Mouse (Mus musculus) mesoderm, embryonic 11.5 days (tissue): ENCODE measurements around the gene Tmem39b.

ENCODE experiments used
- DNase-seq: peaks from one replicate; pipeline ENCODE4 v3.0.0-alpha.2; 2012; ENCODE audit warnings: low read depth, low spot score

The Tmem39b gene

DNA sequence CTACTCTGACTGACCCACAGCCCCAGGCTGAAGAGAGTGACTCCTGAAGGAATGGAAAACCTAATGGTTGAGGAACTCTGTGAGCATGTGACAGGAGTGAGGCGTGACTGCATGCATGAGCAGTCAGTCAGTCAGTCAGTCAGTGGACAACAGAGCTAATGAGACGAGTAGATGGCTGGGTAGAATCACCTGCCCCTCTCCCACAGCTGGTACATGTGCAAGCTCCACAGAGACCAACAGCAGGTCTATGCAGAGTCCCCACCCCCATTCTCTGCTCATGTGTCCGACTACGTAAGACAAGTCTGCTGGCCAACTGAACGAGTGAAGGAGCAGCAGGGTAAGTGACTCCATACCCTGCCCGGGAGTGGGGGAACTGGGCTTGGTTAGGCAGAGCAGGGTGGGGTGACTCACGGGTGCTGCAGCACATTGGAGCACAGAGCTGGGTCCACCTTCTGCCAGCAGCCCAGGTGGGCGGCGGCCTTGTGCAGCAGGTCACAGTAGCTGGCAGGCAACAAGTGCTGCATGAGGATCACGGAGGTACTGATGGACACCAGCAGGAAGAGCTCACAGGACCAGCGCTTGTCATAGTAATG lies 12.6 kb downstream of the Tmem39b start:
- DNase-seq = no peak

DNA sequence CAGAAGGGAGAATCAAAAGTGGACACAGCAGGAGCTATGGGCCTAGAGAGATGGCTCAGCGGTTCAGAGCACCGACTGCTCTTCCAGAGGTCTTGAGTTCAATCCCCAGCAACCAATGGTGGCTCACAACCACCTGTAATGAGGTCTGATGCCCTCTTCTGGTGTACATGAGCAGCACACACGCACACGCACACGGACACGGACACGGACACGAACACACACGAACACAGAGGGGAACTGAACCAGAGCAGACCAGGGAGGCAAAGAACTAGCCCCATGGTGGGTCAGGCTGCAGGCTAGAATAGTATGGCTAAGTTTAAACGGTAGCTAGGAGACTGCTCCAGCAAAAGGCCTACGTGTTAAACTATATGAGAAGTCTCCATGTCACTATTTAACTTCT lies 14.8 kb downstream of the Tmem39b start:
- no peak for DNase-seq

DNA sequence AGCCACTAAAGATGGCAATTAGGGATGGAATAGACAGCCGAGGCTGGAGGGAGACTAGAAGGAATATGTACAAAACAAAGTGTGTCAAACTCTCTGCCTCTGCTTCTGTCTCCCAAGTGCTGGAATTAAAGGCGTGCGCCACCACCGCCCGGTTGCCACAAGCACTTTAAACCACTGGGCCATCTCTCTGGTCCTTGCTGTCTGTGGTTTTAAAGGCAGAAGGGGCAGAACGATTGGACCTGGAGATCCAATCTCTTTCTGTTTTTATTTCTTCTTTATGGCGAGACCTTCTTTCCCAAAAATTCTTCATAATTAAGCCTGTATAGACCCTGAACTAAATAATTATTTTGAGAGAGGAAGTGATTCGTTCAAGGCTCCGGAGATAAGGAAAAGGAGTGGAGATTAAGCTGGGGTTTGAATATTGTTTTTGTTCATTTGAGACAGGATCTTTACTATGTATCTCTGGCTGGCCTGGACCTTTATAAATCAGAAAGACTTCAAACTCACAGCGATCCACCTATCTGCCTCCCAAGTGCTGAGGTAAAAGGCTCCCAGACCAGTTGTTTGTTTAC lies 23.7 kb downstream of the Tmem39b start:
- no peak for DNase-seq

DNA sequence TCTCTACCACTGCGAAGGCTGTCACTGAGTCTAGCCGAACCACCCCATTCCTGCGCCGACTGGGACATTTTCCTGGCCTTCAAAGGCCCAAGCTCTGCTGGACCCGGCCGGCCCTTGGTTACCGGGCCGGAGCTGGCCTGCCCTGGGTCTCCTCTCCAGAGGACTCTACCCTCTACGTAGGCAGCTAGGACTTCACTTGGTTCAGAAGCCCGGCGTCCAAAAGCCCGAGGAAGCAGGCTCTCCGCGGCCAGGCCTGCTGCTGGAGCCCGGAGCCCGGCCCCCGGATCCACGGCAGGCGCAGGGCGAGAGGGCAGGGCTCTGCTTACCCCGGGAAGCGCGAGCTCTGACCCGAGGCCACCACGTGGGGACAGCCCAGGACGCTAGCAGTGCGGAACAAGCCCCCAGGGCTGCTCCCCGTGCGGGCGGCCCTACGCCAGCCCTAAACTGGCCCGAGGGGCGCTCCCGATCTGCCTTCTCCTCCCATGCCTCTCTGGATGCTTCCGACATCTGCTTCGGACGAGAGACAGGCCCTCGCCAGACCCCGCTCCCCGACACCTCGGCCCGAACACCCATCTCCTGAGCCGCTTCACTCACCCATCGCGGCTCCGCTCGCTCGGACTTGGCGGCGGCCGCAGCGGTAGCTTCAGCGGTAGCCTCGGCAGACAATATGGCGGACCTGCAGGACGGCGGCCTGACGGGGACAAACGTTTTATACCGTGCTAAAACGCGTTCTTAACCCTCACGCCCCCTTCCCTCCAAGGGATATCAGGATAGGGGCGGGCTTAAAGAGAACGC lies 24.4 kb downstream of the Tmem39b start, which contains the start of gene Kpna6:
Kpna6 (minus strand) TSS at position 685 of the 795 bp plus-strand sequence.
- peak; percentile 92 for DNase-seq

DNA sequence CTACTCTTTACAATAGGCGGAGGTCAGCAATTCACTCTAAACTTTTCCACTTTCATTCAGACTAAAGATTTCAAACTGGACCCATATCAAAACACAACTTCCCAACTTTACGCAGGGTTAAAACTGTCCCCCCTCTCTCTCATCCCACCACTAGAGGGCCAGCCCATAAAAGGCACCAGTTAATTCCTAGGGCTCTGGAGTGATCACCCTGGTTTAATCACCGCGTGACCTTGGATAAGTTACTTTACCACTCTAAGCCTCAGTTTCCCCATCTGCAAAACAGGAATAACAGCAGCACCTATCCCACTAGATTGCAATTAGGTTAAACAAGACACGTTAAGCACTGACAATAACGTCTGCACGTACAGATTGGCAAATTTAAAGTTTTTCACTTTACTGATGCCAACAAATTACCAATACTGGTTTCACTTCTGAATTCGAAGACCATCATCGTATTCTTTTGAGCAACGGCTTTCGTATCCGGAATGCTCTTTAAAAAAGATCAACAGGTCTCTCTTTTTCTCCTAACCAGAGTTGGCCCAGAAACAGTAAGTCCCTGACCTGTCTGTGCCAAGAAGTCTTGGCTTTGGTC lies 25.1 kb downstream of the Tmem39b start:
- peak; percentile 61 for DNase-seq

DNA sequence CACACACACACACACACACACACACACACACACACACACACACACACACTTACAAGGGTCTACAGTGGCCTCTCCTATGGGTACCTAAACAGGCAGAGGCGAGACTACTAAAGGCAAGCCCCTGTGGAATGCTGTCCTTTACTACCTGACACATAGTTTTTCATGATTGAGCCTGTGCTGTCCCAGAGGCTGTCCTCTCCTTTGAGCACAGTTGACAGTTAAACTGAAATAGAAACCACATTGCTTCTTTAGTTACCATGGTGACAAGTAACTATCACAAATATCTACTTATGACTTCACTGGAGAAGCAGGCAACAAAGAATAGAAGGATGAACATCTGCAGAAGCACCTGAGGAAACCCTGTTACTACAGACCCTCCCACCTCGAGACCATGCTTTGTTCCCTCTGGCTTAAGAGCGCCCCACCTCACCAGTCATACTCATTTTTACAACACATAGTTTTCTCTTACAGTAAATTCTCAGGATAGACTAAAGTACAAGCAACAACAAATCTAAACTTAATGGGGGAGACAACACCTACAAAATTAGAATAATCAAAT lies 34.3 kb downstream of the Tmem39b start:
- no peak for DNase-seq

DNA sequence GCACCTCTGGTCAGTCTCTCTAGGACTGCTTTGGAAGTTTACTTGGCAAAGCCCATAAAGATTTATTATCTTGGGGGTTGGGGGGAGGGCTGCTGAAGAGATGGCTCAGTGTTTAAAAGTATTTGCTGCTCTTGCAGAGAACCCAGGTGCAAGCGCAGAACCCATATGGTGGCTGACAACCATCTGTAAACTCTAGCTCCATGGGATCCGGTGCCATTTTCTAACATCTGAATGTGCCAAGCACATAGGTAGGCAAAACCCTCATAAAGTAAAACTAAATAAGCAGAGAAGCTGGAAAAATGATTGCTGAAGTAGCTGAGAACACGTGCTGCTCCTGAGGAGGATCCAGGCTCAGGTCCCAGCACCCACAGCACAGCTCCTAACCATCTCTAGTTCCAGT lies 35.1 kb downstream of the Tmem39b start:
- no peak for DNase-seq

DNA sequence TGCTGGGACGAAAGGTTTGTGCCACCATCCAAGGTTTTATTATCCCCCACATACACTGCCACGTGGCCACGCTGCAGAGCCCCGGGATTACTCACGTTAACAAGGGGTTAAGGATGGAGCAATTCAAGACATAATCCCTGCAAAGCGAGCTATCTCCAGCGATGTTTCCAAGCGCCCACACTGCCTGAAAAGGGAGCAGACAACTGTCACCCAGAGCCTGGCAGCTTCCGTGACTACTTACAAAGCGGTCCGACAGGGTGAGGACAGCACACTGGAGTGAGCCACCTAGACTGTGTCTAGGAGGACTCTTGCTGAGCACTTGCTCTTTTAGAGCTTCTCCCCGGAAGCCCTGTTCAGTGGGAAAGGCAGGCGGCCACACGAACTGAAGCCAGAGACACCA lies 41.9 kb downstream of the Tmem39b start:
- no peak for DNase-seq

DNA sequence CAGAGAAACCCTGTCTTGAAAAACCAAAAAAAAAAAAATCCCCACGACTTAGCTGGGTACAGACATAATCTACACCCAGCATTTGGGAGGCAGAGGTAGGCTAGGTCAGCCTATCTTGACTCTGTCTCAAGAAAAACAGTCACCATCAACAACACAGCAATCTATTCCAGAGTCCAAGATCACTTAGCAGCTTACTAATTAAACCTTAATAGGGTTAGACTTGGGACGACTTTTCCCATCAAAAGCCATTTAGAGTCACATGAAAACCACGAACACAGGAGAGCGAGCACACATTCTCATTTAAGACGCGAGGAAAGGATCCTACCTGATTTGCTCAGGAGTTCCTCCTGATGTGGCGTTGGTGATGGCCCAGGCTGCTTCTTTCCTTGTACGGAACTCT lies 46.3 kb downstream of the Tmem39b start:
- DNase-seq = no peak

DNA sequence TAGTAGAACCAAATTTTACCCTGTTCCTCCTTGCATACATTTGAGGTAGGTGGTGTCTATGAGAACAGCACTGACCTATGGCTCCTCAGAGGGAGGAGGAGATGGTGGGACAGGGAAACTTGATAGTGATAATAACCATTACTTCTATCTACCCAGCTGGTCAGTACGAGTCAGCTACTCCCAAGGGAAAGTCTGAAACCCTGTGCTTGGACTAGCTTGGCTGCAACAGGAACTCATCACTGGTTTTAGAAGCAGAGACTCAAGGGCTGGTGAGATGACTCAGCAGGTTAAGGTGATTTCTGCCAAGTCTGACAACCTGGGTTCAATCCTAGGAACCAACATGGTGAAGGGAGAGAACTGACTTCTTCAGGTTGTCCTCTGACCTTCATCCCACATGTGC lies 48.0 kb downstream of the Tmem39b start:
- no peak for DNase-seq

DNA sequence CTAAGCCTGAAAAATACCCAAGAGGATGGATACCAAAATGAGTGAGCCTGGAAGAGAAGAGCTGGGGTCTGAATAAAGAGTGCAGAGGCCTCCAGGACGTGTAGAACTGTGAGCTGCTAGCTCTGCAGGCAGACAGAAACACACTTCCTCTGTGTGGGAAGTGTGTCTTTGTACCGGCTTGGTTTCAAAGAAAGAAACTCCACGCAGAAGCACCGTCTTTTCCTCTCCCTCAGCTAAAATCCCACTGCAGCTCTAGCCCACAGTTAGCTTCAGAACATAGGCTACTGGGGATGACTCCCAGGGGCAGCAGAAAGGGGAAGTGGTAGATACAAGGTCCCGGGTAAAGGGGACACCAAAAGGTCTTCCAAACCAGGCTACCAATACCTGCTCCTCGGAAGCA lies 51.4 kb downstream of the Tmem39b start:
- no peak for DNase-seq

DNA sequence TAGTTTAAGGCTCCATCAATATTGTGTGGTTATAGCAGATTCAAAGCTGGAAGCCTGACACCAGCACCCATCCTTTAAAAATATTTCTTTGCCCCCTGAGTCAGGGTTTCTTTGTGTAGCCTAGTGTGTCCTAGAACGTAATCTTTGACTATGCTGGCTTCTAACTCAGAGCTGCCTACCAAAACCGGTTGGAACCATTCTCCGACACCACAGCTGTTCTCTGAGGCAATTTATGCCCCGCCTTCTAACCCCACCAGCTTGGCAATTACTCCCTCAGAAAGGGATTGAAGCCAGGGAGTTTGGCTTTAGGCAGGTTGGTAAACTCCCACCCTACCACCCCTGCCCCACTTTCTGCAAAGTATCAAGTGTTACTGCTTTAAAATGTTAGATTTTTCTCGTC lies 54.9 kb downstream of the Tmem39b start:
- DNase-seq = no peak

DNA sequence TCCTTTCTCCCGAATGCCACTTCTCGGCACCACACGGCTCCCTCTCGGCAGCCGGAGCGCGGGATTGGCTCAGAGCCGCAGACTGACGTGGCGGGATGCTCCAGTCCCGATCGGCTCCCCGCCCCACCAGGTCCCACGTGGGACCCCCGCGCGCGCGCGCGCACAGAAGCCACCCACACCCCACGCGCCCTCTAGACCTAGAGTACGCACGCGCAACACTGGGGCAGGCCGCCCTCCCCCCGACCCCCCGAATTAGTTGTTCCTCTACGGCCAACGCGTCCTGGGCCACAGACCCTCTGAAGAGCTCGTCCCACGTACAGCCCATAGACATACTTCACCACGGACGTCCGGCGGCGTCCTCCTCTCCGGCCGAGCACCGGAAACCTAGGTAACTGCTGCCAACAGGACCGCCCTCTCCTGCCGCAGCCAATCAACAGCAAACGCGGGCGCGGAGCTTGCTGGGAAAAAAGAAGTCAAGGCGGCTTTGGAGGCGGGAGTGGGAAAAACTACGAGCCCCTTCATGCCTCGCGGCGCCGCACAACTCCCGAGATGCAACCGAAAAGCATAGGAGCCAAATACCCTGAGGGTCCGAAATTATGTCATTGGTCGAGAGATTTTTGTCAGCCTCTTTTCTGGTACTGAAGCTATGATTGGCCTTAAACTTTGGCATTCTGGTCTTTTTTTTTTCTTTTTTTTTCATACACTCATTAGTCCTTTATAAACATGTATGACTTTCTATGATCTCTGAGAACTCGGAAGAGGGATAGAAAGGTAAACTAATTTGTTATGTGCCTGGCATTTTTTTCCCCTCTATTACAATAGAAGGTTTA lies 55.8 kb downstream of the Tmem39b start, which contains the start of gene Txlna:
Txlna (minus strand) TSS at position 428 of the 830 bp plus-strand sequence.
- peak; percentile 98 for DNase-seq

DNA sequence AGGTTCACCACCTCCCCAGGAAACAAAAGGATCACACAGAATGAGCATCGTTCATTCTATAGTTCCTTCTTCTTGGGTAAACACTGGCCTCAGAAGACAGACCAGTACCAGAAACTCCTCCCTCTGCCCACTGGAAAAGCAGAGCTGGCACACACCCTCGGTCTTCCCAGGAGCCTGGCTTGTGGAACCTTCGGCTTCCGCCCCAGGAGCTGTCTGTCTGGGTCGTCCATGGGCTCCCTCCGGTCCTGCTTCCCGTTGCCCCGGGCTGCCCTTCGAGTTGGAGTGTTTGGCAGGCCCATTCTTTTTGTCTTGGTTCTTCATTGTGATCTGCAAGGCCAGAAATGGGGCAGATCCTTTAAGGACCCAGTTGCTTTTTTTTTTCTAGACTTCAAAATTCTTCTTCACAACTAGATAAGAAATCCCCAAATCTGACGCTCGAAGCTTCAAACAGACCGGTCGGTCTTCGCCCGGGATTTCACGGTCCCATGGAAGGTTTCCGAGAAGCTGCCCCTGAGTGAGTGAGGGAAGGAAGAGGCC lies 56.5 kb downstream of the Tmem39b start:
- no peak for DNase-seq

DNA sequence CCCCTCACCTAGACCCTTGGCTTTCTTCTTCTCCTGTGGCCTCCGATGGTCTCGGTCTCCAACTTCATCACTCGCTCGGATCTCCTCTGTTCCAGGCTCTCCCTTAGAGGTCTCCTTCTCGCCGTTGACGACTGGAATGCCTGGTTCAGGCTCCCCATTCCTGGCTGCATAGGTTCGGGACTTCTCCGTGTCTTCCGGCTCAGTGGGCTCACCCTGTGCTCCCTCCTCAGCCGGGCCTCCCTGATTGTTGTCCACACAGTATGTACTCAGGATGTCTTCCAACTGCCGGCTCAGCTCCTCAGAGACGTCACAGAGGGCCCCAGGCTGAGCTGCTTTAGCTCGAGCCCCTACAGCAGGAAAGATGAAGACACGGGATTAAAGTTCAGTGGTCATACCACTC lies 57.4 kb downstream of the Tmem39b start:
- DNase-seq = no peak

DNA sequence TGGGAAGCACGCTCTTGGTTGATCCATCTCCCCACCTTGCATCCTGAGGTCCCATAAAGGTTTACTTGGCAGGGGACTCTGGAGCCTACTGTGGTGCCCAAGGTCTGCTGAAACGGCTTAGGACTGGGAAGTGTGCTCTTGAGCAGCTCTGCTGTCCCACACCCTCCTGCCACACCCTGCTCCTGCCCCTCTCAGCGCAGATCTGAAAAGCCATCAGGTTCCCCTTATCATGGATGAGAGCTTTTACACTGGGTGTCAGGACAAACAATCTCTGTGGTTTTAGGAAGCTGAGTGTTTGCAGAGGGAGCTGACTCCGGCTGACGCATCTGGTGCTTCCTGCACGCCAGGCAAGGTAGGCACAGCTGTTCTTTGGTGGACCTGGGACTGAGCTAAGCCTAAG lies 62.8 kb downstream of the Tmem39b start:
- no peak for DNase-seq

DNA sequence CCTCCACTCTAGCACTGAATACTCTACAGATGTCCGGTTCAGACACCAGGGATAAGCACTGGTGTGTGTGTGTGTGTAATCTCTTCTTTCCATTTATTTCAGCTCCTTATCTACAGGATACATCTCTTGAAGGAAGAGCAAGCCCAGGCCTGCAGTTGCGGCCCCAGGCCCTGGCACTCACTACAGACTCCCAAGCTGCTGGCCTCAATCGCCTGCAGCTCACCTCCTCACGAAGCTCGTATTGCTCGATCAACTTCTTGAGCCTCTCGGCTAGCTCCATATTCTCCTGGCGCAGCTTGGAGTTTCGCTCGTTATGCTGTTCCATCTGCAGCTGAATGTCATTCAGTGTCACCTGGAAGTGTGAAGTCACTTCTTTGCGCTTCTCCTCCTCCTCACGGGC lies 64.8 kb downstream of the Tmem39b start:
- DNase-seq = no peak

DNA sequence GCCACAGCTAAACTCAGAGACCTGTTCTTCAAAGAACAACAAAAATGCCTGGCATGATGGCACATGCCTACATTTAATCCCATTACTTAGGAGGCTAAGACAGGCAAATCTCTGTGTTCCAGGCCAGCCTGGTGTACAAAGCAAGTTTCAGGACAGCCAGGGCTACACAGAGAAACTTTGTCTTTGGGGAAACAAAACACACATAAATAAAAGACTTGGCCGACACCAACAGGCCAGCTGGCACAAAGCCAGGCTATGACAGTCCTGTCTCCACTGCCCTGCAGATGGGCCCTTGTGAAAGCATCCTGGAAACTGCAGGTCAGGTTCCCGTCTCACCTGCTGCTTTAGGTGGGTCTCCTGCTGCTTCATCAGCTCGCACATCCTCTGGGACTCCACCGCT lies 65.7 kb downstream of the Tmem39b start:
- DNase-seq = no peak
